ENCODE assay signal across 8 mouse cellular contexts in the genomic region with DNA sequence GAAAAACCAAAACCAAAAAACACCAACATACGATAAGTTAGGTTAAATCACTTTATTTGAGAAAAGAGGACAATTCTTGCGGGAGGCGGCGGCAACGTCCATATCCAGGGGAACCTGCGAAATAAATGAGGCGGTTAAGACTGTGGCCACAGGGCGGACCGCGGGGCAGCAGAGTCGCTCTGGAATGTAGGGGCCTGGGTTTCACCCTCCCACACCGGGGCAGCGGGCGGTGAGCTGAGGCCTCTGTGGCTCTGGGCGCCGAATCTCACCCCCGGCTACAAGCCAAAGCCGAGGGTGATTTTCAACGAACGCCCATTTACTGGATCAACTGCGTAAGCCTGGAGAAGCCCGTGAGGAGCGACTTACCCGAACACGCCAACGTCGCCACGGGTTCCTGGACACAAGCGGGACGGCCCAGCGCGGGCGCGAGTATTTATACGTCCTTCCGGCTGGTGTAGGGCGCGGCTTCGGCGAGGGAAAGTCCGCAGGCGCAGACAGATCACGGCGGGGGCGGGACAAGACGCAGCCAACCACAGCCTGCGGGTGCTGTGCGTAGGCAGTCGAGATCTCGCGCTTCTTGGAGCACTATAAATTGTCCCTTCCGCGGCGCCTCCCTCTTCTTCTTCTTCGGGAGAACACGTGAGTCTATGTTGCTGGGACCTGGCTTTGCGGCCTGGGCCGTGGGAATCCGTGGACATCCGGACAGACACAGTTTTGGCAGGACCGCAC. TPM values are rescaled to one million over a fixed set of nuclear protein-coding genes. Genes with fewer than 3 reads are reported as not detected.
A peak's percentile ranks its signal among the peaks of the same experiment; 100 is the strongest.
DNase-seq lines count a peak whose midpoint lies in the region; ATAC-seq lines count a peak whose summit lies in the region.

No protein-coding gene starts in this region.

- H3K9me3 ChIP-seq in hindbrain, embryonic 15.5 days, result no peaks in the 10 kb centered on the region

- H3K4me3 ChIP-seq in hindbrain, embryonic 15.5 days, result peak overlapping the region; percentile 93

- DNase-seq in R1 (ENCODE audit: low read depth, low spot score), result peak; percentile 99
- peak; percentile 97 to 99 for DNase-seq in cerebellum, postnatal 25 days
- peak; percentile 96 to 98 for DNase-seq in frontal cortex, postnatal 25 days (ENCODE audit: low spot score in 2 of 2)
- peak; percentile 98 for DNase-seq in left cerebral cortex, adult 11 months (ENCODE audit: low spot score)
- DNase-seq in lung, postnatal 4 days, result peak; percentile 99
- peak; percentile 95 for DNase-seq in retina, postnatal 7 days (ENCODE audit: low read depth, low spot score)
- DNase-seq in urinary bladder, adult 2 months (ENCODE audit: low spot score), result peak; percentile 87

- H3K9ac ChIP-seq in hindbrain, embryonic 15.5 days, result peak overlapping the region; percentile 97

- WGBS in hindbrain, embryonic 15.5 days, result under 1% methylated on average over 61 of the region's 61 CpGs

- peak overlapping the region; percentile 81 for H3K4me2 ChIP-seq in hindbrain, embryonic 15.5 days

- H3K4me1 ChIP-seq in hindbrain, embryonic 15.5 days (replicated peaks), result peaks cover 40% of the 10 kb centered on the region

- no peaks in the 10 kb centered on the region for H3K27me3 ChIP-seq in hindbrain, embryonic 15.5 days

- peaks cover 20% of the 10 kb centered on the region for H3K36me3 ChIP-seq in hindbrain, embryonic 15.5 days

- ATAC-seq in hindbrain, embryonic 15.5 days (ENCODE audit: low FRiP score, low read depth), result peak; percentile 98

- H3K27ac ChIP-seq in hindbrain, embryonic 15.5 days (replicated peaks), result peak overlapping the region; percentile 90

RNA-seq across cellular contexts. Expression of a gene that starts 1.7 kb away (rescaled TPM):
- 753 and 774 TPM in 2 replicates for polyA plus RNA-seq in hindbrain, embryonic 15.5 days (2015; fragmentation: Nextera tagmentation; extraction: Ambion mirVana)
- polyA plus RNA-seq in urinary bladder, adult 2 months (2012; rRNA removed), result 1,660 and 1,865 TPM in 2 replicates

RNA-seq across cellular contexts. Expression of a gene that starts 1.8 kb away (rescaled TPM):
- not detected in 2 replicates for polyA plus RNA-seq in hindbrain, embryonic 15.5 days (2015; fragmentation: Nextera tagmentation; extraction: Ambion mirVana)
- polyA plus RNA-seq in urinary bladder, adult 2 months (2012; rRNA removed), result 0.18 and 0.30 TPM in 2 replicates

RNA-seq across cellular contexts. Expression of a gene that starts 4.6 kb away (rescaled TPM):
- polyA plus RNA-seq in hindbrain, embryonic 15.5 days (2015; fragmentation: Nextera tagmentation; extraction: Ambion mirVana), result 290 TPM in 2 replicates
- polyA plus RNA-seq in urinary bladder, adult 2 months (2012; rRNA removed), result 298 and 302 TPM in 2 replicates

RNA-seq across cellular contexts. Expression of a gene that starts 8.0 kb away (rescaled TPM):
- 0.22 TPM in 1 of 2 replicates, not detected in the other for polyA plus RNA-seq in hindbrain, embryonic 15.5 days (2015; fragmentation: Nextera tagmentation; extraction: Ambion mirVana)
- 0.19 and 0.29 TPM in 2 replicates for polyA plus RNA-seq in urinary bladder, adult 2 months (2012; rRNA removed)

RNA-seq across cellular contexts. Expression of a gene that starts 12.2 kb away (rescaled TPM):
- polyA plus RNA-seq in hindbrain, embryonic 15.5 days (2015; fragmentation: Nextera tagmentation; extraction: Ambion mirVana), result 64.2 and 64.9 TPM in 2 replicates
- polyA plus RNA-seq in urinary bladder, adult 2 months (2012; rRNA removed), result 31.4 and 34.8 TPM in 2 replicates

Comparison
In these comparisons a context has a peak if more than half of its experiments do, and no peak if none do; other contexts are left out.
1. Peak in every context shown above with its lines: DNase-seq, ATAC-seq, H3K4me3 ChIP-seq and H3K27ac ChIP-seq.